Mouse (Mus musculus) adrenal gland, postnatal 10 days (tissue): ENCODE measurements around the gene Arpc5l. TPM values are rescaled to one million over a fixed set of nuclear protein-coding genes. Genes with fewer than 3 reads are reported as not detected.
A peak's percentile ranks its signal among the peaks of the same experiment; 100 is the strongest.
"Not testable (repeated sequence)": the region's sequence is repeated elsewhere in the genome, so short reads cannot be mapped to it uniquely, and the experiment has no call there.

Experiments
- DNase-seq: peaks from one replicate; pipeline ENCODE4 v3.0.0; 2021; ENCODE audit warnings: mixed read lengths
- total RNA-seq, 2 experiments: library from RNA; stranded (reverse); gene quantifications; 2 replicates each; pipeline ENCODE4 v1.2.3; 2021

Arpc5l gene
- total RNA-seq, 2 experiments from 2014 or later: 59.7 to 61.2 TPM

DNA sequence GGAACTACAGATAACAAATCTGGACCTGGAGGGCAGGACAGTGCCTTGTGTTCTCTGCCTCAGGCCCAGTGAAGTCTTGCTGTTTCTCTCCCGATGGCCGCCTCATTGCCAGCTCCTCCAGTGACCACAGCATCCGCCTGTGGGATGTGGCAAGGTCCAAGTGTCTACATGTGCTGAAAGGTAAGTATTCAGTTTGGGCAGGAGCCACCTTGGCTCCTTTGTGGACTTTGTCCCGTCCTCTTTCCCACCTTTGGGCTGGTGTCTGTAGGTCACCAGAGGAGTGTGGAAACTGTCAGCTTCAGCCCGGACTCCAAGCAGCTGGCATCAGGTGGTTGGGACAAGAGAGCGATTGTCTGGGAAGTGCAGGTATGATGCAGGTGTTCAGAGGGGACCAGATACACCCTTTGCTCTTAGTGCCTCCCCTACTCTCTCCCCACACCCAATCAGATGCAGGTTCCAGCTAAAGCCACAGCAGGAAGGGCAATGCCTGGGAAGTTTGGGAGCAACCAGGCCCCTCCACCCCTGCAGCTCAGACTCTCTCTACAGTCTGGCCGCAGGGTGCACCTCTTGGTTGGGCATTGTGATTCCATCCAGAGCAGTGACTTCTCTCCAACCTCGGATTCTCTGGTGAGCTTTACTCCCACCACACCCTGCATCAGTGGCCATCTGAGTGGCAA, 5.1 kb upstream of the Arpc5l start:
- no peak for DNase-seq

- no peak for DNase-seq
Measured at GRCm38 (mm10) chr2:39000587-39000919, 4.6 kb upstream of the Arpc5l start.

- DNase-seq: no peak
Measured at GRCm38 (mm10) chr2:39001866-39002265, 3.3 kb upstream of the Arpc5l start.

DNA sequence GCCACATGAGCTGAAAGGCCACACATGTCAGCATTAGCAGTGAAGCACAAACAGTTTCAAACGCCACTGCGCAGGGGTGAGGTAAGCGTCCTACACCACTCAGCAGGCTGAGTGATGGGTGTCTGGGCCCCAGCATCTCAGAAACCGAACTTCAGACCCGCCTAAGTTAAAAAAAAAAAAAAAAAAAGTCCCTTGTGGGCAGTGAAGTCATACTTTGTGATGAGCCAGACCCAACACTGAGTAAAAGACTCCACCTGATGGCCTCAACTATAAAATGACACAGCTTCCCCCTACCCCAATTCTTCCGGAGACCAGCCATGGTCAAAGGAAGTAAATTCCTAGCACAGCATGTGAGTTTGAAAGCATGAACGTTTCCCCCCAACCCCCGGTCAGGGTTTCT, 2.0 kb upstream of the Arpc5l start:
- no peak for DNase-seq

DNA sequence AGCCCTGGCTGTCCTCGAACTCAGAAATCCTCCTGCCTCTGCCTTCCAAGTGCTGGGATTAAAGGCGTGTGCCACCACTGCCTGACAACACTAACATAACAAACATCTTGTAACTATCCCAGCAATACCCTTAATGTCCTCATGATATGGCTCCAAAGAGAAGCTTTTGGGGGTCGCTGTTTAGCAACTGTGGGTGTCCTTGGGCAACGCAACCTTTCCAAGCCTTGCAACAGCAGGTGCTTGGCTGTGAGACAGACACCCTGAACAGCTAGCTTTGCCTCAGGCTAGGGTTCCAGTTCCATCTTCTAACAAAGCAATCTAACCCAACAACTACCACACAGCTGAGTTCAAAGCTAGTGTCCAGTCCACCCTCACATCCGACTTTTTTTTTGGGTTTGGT, 1.6 kb upstream of the Arpc5l start:
- no peak for DNase-seq

GRCm38 (mm10) chr2:39004372-39004771, 776 bp upstream of the Arpc5l start:
- peak; percentile 47 for DNase-seq

- DNase-seq: peak; percentile 76
Measured at GRCm38 (mm10) chr2:39005574-39006079, 479 bp downstream of the Arpc5l start, which contains the start of gene Rpl35. TSS of gene Rpl35 (minus strand) at chr2:39005624.

- no peak for DNase-seq
Measured at GRCm38 (mm10) chr2:39006149-39006730, 1.1 kb downstream of the Arpc5l start.

DNA sequence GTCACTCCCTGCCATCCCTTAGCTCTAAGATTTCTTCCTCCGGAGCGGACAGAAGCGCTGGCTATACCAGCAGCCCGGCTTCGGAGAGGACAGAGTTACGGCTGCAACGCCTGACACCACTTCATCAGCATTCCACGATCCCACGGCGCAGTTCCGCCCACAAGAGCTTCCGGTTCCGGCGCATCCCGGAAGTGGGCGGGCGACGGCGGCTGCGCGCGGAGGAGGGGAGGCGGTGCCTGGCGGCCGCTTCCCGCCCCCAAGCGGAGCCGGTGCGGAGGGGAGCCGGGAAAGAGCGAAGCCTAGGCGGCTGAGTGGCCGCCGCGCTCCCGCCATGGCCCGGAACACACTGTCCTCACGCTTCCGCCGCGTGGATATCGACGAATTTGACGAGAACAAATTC, 2.7 kb downstream of the Arpc5l start:
- DNase-seq: peak; percentile 97

- DNase-seq: no peak
Measured at GRCm38 (mm10) chr2:39008350-39008851, 3.3 kb downstream of the Arpc5l start.

GRCm38 (mm10) chr2:39008954-39009365, 3.8 kb downstream of the Arpc5l start:
- DNase-seq: peak; percentile 51

DNA sequence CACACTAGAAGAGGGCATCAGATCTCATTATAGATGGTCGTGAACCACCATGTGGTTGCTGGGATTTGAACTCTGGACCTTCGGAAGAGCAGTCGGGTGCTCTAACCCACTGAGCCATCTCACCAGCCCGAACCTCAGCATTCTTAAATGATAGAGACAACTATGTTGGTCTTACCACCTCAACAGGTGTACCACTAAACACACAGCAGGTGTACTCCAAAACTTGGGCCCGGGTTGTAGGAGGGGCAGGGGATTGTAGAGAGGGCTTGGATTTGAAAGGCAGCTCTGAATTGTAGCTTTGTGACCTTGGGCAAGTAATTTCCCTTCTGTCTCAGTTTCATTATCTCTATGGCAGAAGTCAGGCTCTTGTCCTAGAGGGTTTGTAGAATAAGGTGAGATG, 5.0 kb downstream of the Arpc5l start:
- not testable (repeated sequence) for DNase-seq

- no peak for DNase-seq
Measured at GRCm38 (mm10) chr2:39011264-39011663, 6.1 kb downstream of the Arpc5l start.

DNA sequence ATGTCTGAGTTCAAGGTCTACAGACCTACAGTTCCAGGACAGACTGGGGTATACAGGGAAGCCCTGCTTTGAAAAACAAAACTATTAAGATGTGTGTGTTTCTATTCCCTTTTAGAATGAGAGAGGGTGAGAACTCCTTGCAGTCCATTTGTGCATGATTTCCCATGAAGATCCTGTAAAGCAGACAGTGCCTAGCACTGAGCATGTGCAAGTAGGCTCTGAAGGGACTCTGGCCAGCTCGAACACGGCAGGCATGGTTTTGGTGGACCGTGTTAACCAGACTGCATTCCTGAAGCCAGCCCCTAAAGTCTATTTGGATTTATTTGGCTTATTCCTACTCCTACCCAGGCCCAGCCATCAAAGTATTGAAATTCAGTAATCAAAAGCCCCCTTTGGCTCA, 6.8 kb downstream of the Arpc5l start:
- DNase-seq: no peak

- DNase-seq: no peak
Measured at GRCm38 (mm10) chr2:39012768-39013279, 7.7 kb downstream of the Arpc5l start.

DNA sequence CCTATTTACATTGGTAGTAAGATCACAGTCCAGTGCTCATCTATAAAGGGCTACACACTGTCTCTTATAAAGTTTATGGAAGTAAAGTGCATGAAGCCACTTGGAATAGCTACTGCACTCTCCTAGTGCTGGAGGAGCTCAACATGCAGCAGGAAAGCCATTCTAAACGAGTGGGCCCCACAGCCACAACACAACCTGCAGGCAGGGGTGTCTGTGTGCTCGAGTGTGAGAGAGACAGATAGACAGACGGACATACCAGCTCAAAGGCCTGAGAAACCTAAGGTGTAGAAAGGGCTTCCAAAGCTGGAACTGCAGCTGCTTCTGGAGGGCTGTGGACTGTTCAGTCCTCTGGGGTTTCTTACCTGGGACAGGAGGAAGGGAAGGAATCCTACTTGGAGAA, 11.4 kb downstream of the Arpc5l start:
- DNase-seq: no peak

GRCm38 (mm10) chr2:39020004-39020403, 14.9 kb downstream of the Arpc5l start:
- DNase-seq: no peak

- DNase-seq: no peak
Measured at GRCm38 (mm10) chr2:39031611-39032010, 26.5 kb downstream of the Arpc5l start.

- DNase-seq: no peak
Measured at GRCm38 (mm10) chr2:39040215-39040614, 35.1 kb downstream of the Arpc5l start.

DNA sequence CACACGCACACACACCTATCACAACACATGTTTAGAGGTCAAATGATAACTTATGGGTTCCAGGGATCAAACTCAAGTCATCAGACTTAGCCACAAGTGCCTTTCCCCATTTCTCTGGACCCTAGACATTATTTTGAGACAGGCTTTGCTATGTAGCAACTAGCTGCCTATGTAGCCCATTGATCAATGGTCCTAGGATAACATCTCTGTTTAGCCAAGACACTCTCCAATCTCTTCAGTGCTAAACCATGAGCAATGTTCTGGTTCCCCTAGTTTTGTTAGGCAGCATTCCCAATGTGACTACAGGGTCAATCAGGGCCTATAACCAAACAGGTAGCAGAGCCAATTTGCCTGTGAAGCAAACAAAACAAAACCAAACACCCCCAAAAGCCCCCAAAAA, 43.4 kb downstream of the Arpc5l start:
- DNase-seq: no peak

DNA sequence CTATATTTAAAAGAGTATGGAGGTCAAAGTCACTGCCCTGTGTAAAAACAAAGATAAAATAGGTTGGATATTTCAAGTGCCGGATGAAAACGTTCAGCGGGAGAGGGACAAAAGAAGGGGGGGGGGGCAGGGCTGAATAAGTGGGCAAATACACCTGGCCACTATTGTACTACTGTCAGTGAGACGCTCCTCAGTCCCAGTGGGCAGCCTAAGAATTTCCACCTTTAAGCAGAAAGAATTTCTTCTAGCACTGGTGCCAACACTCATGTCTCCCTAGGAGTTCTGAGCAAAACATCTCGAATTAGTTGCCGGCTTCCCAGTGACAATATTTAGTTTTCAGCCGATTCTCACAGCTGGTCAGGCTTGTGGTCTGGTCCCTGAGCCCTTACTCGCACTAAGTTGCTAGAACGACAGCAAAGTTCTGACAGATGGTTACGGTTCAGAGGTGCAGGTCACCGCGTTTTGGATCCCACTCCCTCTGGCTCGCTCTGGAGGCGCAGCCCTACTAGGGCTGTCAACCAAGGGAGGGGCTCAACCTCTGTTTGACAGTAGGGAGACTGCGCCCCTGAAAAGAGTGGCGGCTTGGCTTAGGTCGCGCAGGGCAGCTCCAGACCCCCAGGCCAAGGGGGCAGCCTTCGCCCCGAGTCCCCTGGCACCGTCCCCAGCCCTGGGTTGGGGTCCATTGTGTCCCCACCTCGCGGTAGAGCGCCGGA, 59.7 kb downstream of the Arpc5l start:
- DNase-seq: no peak
